Mouse (Mus musculus): ENCODE data around the gene Tra2b. TPM values are rescaled to one million over a fixed set of nuclear protein-coding genes. Genes with fewer than 3 reads are reported as not detected.
"Not testable (repeated sequence)": the region's sequence is repeated elsewhere in the genome, so short reads cannot be mapped to it uniquely, and the experiment has no call there.

The Tra2b gene
- polyA plus RNA-seq, 1 experiment from 2014 or later: 359 TPM

DNA sequence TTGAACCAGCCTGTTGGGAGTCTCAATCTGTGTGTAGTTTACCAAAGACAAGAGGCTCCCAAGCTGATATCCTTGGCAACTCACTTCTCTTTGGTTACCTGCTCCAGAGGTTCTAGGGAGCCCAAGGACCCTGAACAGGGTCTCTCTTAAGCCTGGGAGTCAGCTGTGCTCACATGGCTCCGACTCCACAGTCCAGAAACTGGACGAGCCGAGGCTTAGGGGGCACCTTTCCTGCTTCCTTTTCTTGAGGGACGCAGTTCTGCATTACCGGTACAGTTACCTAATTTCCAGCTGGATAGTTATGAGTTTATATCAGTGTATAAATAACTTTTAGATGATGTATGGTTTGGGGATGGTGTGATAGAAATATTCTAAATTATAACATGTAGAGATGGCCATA is 24.9 kb downstream of the Tra2b start:
- WGBS: 90% methylated on average over 5 of the region's 5 CpGs
- Histone ChIP-seq H3K9ac (replicated peaks) (no peak overlapping the region), H3K4me2 (replicated peaks) (no peak overlapping the region), H3K27me3 (no peaks in the 10 kb centered on the region), H3K9me3 (no peaks in the 10 kb centered on the region), H3K4me3 (no peak overlapping the region), H3K36me3 (peaks cover 54% of the 10 kb centered on the region), H3K4me1 (no peaks in the 10 kb centered on the region), H3K27ac (replicated peaks) (no peak overlapping the region)
- no peak for ATAC-seq (replicated peaks)

DNA sequence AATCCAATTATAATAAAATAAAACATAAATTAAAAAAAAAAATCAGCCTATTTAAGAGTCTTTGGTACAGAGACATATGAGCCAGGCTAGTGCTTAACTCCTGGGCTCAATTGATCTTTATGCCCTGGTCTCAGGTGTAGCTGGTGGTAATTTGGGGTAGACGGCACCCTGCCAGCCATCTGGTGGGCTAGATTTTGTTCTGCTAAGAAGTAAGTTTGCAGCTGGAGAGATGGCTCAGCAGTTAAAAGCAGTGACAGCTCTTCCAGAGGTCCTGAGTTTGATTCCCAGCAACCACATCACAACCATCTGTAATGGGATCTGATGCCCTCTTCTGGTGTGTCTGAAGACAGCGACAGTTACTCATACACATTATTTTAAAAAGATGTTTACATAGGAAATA is 25.8 kb downstream of the Tra2b start:
- no peak overlapping the region for H3K9ac ChIP-seq (replicated peaks)
- WGBS: 84% methylated on average over 2 of the region's 2 CpGs
- H3K27me3 ChIP-seq: no peaks in the 10 kb centered on the region

DNA sequence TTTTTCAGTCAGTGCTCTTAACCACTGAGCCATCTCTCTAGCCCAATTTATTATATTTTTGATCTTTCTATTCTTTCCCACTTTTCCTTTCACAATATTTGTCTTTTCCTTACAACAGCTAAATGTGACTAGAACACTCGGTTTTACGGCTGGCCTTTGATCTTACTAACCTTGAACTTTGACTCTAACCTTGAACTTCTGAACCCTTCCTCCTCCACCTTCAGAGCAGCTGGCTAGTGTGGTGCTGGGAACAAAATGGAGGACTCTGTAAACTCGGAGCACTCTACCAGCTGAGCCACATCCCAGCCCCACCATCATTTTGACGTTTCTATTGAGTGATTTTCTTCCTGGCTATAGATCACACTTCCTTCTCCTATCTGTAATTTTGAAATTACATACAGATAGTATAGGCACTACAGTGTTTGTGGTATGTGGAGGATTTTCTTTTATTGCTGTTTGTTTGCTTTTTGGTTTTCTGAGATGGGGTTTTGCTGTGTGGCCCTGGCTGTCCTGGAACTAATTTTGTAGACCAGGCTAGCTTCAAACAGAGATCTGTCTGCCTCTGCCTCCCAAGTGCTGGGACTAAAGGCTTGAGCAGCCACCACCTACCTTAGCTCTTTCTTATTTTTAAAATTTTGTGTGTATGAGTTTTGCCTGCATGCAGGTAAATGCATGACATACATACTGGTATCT is 26.7 kb downstream of the Tra2b start:
- Histone ChIP-seq H3K36me3 (peaks cover 39% of the 10 kb centered on the region), H3K9ac (replicated peaks) (no peak overlapping the region), H3K9me3 (no peaks in the 10 kb centered on the region), H3K27ac (replicated peaks) (no peak overlapping the region), H3K4me3 (no peak overlapping the region), H3K27me3 (no peaks in the 10 kb centered on the region), H3K4me2 (replicated peaks) (no peak overlapping the region), H3K4me1 (no peaks in the 10 kb centered on the region)
- WGBS: 82% methylated on average over 4 of the region's 4 CpGs
- ATAC-seq (replicated peaks): no peak

More for the DNA sequence above, 25.8 kb downstream of the Tra2b start:
- ATAC-seq (replicated peaks): no peak
- peaks cover 48% of the 10 kb centered on the region for H3K36me3 ChIP-seq
- H3K9me3 ChIP-seq: no peaks in the 10 kb centered on the region
- no peak overlapping the region for H3K4me3 ChIP-seq
- H3K4me2 ChIP-seq (replicated peaks): no peak overlapping the region
- no peak overlapping the region for H3K27ac ChIP-seq (replicated peaks)
- no peaks in the 10 kb centered on the region for H3K4me1 ChIP-seq

DNA sequence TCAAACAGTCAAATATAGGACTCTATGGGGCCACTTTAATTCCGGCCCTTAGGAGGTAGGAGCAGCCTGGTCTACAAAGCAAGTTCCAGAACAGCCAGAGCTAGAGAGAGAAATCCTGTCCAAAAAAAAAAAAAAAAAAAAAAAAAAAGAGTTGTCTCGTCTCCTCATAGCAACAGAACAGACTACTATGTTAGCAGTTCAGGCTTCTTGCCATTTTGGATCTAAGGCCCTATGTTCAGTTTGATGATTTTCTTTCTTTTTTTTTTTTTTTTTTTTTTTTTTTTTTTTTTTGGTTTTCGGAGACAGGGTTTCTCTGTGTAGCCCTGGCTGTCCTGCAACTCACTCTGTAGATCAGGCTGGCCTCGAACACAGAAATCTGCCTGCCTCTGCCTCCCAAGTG is 27.4 kb downstream of the Tra2b start:
- not testable (repeated sequence) for H3K4me2 ChIP-seq (replicated peaks); H3K27me3 ChIP-seq; ATAC-seq (replicated peaks); H3K27ac ChIP-seq (replicated peaks); H3K4me1 ChIP-seq; H3K9me3 ChIP-seq; H3K9ac ChIP-seq (replicated peaks); H3K4me3 ChIP-seq
- 84% methylated on average over 4 of the region's 4 CpGs for WGBS
- H3K36me3 ChIP-seq: peaks cover 32% of the 10 kb centered on the region

DNA sequence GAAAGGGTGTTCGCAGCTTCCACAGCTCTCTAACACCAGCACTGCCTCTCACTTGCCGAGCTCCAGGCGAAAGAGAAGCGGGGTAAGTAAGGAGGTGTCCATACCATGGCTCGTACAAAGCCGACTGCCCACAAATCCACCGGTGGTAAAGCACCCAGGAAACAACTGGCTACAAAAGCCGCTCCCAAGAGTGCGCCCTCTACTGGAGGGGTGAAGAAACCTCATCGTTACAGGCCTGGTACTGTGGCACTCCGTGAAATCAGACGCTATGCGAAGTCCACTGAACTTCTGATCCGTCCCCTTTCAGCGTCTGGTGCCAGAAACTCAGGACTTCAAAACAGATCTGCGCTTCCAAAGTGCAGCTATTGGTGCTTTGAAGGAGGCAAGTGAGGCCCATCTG is 29.0 kb downstream of the Tra2b start:
- Histone ChIP-seq H3K9me3 (no peaks in the 10 kb centered on the region), H3K27me3 (no peaks in the 10 kb centered on the region), H3K9ac (replicated peaks) (no peak overlapping the region), H3K4me1 (no peaks in the 10 kb centered on the region), H3K36me3 (peaks cover 18% of the 10 kb centered on the region), H3K4me3 (no peak overlapping the region), H3K4me2 (replicated peaks) (no peak overlapping the region), H3K27ac (replicated peaks) (no peak overlapping the region)
- no peak for ATAC-seq (replicated peaks)
- 93% methylated on average over 16 of the region's 16 CpGs for WGBS

DNA sequence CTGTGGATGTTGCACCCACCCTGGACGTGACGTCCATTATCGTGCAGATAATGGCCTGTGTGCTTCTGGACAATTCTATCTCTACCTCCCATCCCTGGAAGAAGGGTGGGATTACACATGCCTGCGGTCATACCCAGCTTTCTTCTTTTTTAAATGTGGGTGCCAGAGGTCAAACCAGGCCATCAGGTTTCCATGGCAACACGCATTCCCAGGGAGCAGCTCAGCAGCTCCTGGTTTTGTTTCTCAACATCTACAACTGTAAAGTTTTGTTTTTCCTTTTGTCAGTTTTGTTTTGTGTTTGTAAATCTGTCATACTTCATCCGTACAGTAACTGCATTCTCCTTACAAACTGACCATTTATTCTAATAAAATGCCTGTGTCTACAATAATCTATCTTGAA is 31.3 kb downstream of the Tra2b start:
- Histone ChIP-seq H3K9me3 (no peaks in the 10 kb centered on the region), H3K4me2 (replicated peaks) (no peak overlapping the region), H3K27ac (replicated peaks) (no peak overlapping the region), H3K9ac (replicated peaks) (no peak overlapping the region), H3K4me1 (no peaks in the 10 kb centered on the region), H3K4me3 (no peak overlapping the region), H3K27me3 (no peaks in the 10 kb centered on the region), H3K36me3 (no peaks in the 10 kb centered on the region)
- 26% methylated on average over 6 of the region's 6 CpGs for WGBS
- ATAC-seq (replicated peaks): no peak

DNA sequence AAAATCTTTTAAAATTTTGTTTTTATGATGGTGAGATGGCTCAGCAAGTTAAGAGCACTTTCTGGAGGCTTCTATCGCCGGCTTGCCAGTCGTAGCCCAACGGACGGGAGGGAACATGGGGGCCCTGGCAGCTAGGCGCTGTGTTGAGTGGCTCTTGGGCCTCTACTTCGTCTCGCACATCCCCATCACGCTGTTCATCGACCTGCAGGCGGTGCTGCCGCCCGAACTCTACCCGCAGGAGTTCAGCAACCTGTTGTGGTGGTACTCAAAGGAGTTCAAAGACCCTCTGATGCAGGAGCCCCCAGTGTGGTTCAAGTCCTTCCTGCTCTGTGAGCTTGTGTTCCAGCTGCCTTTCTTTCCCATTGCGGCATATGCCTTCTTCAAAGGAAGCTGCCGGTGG is 35.5 kb downstream of the Tra2b start:
- H3K27me3 ChIP-seq: not testable (repeated sequence)

DNA sequence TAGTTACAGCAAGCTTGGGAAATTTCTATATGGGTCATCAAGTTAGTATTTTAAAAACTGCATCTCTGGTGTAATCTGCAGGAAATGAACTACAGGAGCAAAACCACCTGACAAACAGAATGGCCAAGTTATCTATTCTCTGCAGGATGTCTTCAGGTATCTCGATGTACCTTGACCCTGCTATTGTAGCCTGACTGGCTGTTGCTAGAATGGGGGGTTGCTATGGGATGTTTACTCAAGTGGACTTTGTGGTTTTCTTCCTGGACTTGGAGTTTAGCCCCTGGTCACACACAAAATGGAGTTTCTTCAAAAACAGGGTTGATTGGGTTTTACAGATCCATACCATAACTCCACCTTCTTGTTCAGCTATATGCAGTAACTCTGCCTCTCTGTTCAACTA is 62.3 kb downstream of the Tra2b start:
- H3K9ac ChIP-seq (replicated peaks): no peak overlapping the region
- H3K4me2 ChIP-seq (replicated peaks): no peak overlapping the region
- ATAC-seq (replicated peaks): no peak
- no peak overlapping the region for H3K27ac ChIP-seq (replicated peaks)
- H3K4me1 ChIP-seq: no peaks in the 10 kb centered on the region
- no peak overlapping the region for H3K4me3 ChIP-seq
- 93% methylated on average over 1 of the region's 1 CpGs for WGBS
- no peaks in the 10 kb centered on the region for H3K36me3 ChIP-seq
- H3K9me3 ChIP-seq: no peaks in the 10 kb centered on the region
- H3K27me3 ChIP-seq: no peaks in the 10 kb centered on the region

More for the DNA sequence above, 35.5 kb downstream of the Tra2b start:
- H3K9ac ChIP-seq (replicated peaks); H3K27ac ChIP-seq (replicated peaks); H3K4me1 ChIP-seq; ATAC-seq (replicated peaks); H3K9me3 ChIP-seq; H3K4me2 ChIP-seq (replicated peaks); H3K36me3 ChIP-seq; H3K4me3 ChIP-seq: not testable (repeated sequence)
- 73% methylated on average over 16 of the region's 16 CpGs for WGBS

DNA sequence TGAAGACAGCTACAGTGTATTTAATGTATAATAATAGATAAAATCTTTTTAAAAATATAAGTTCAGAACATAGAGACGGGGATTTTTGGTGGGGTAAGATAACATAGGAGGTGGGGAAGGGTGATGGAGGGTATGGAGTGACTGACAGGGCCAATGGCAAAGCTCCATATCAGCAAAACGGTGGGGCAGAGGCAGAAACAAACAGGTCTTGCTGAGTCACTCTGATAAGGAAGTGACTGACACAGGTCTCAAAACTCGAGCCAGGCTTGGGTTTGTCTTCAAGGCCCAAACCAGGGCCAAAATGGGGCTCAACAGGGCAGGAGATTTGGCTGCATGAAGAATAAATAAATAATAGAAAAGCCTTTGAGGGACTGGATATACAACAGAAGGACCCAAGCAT is 63.9 kb downstream of the Tra2b start:
- WGBS: 76% methylated on average over 3 of the region's 3 CpGs
- no peaks in the 10 kb centered on the region for H3K36me3 ChIP-seq
- no peak for ATAC-seq (replicated peaks)

DNA sequence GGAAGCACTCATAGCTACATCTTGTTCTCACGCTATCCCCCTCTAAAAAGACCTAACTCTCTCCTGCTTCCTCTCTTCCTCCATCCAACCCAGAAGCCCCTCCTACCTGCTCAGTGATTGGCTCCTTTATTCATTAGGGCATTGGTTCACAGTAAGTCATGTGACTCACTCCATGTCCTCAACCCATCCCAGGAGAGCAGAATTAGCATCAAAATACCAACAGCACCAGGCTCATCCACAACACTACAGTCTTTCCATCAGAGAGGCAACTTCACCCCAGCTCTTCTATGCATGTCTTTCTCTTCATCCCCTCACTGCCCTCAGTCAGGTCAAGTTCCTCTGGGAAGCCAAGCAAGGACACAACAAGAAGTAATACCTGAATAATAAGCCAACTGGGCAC is 65.3 kb downstream of the Tra2b start:
- no peaks in the 10 kb centered on the region for H3K9me3 ChIP-seq
- no peak overlapping the region for H3K9ac ChIP-seq (replicated peaks)
- H3K36me3 ChIP-seq: no peaks in the 10 kb centered on the region
- no peaks in the 10 kb centered on the region for H3K4me1 ChIP-seq
- H3K27ac ChIP-seq (replicated peaks): no peak overlapping the region
- H3K4me2 ChIP-seq (replicated peaks): no peak overlapping the region
- no peaks in the 10 kb centered on the region for H3K27me3 ChIP-seq
- no peak for ATAC-seq (replicated peaks)
- no peak overlapping the region for H3K4me3 ChIP-seq
- 50% methylated on average over 1 of the region's 1 CpGs for WGBS

More for the DNA sequence above, 63.9 kb downstream of the Tra2b start:
- H3K27ac ChIP-seq (replicated peaks): no peak overlapping the region
- no peak overlapping the region for H3K4me2 ChIP-seq (replicated peaks)
- H3K4me1 ChIP-seq: no peaks in the 10 kb centered on the region
- H3K27me3 ChIP-seq: no peaks in the 10 kb centered on the region
- no peak overlapping the region for H3K4me3 ChIP-seq
- no peaks in the 10 kb centered on the region for H3K9me3 ChIP-seq
- H3K9ac ChIP-seq (replicated peaks): no peak overlapping the region

Other genes starting within 250 kb of the Tra2b start
- 25.8 and 27.5 TPM in 2 replicates for gene Igf2bp2, start 102.7 kb downstream of the Tra2b start, polyA plus RNA-seq (2015; fragmentation: Nextera tagmentation; extraction: Ambion mirVana)
- 24.7 and 27.2 TPM in 2 replicates for gene Etv5, start 173.7 kb upstream of the Tra2b start, polyA plus RNA-seq (2015; fragmentation: Nextera tagmentation; extraction: Ambion mirVana)

Data from forebrain, embryonic 15.5 days (tissue).